Mouse (Mus musculus) gastrocnemius, postnatal 4 days (tissue): ENCODE measurements around the gene Psmd5. TPM values are rescaled to one million over a fixed set of nuclear protein-coding genes. Genes with fewer than 3 reads are reported as not detected.

Experiments
- total RNA-seq, 2 experiments: library from RNA; stranded (reverse); gene quantifications; 2 replicates each; pipeline ENCODE4 v1.2.3; 2021

The Psmd5 gene
- total RNA-seq, 2 experiments from 2014 or later, result 25.4 to 25.7 TPM

Other genes with a start within 250 kb of the Psmd5 start
- gene Gapvd1, start 119.7 kb downstream of the Psmd5 start, total RNA-seq, result 10 to 100 TPM; 51.0 to 54.4 TPM
- gene Hspa5, start 103.0 kb downstream of the Psmd5 start, total RNA-seq, result 100 to 1,000 TPM; 303 to 318 TPM
- gene Rabepk, start 75.1 kb downstream of the Psmd5 start, total RNA-seq, result 10 to 100 TPM; 10.3 to 10.4 TPM
- gene Fbxw2, start 48.7 kb downstream of the Psmd5 start, total RNA-seq, result 10 to 100 TPM; 59.6 to 60.1 TPM
- gene Gm34653, start 42.0 kb downstream of the Psmd5 start, total RNA-seq, result under 1 TPM in 1 of 2 experiments, not detected in 1; 0.17 TPM
- gene Cutal, start 572 bp downstream of the Psmd5 start, total RNA-seq, result under 1 TPM; 0.18 to 0.34 TPM
- 10 to 100 TPM in 1 of 2 experiments, 1 to 10 TPM in 1; 9.3 to 11.6 TPM for gene Phf19, start 39.1 kb upstream of the Psmd5 start, total RNA-seq
- 1 to 10 TPM; 1.7 to 3.5 TPM for gene Traf1, start 86.8 kb upstream of the Psmd5 start, total RNA-seq
- 1 to 10 TPM in 1 of 2 experiments, under 1 TPM in 1; 0.25 to 1.1 TPM for gene Hc, start 186.5 kb upstream of the Psmd5 start, total RNA-seq
- gene AI182371, start 226.6 kb upstream of the Psmd5 start, total RNA-seq, result under 1 TPM; 0.17 to 0.47 TPM
- gene Cntrl, start 234.5 kb upstream of the Psmd5 start, total RNA-seq, result 10 to 100 TPM; 14.4 to 16.7 TPM